Mouse (Mus musculus) forebrain, embryonic 12.5 days (tissue): Measurements from ENCODE around the gene Csrnp2. TPM values are rescaled to one million over a fixed set of nuclear protein-coding genes. Genes with fewer than 3 reads are reported as not detected.
A peak's percentile ranks its signal among the peaks of the same experiment; 100 is the strongest.
"Not testable (repeated sequence)": the region's sequence is repeated elsewhere in the genome, so short reads cannot be mapped to it uniquely, and the experiment has no call there.

Experiments used
- ATAC-seq: fragments of 200-750 bp; cut with Nextera tagmentation; 2 replicates; pipeline ENCODE4 v1.8.0; 2017; ENCODE audit warnings: moderate TSS enrichment; ENCODE audit not compliant: low FRiP score
- H3K27ac ChIP-seq: fragments of 300-500 bp; sonication (generic); 2 replicates; pipeline ENCODE4 v1.5.1; 2016; ENCODE audit warnings: mild to moderate bottlenecking
- H3K27me3 ChIP-seq: fragments of 300-500 bp; sonication (generic); 2 replicates; pipeline ENCODE4 v1.6.1; 2016; ENCODE audit warnings: mild to moderate bottlenecking
- H3K36me3 ChIP-seq: fragments of 300-500 bp; sonication (generic); replicated peaks from 2 replicates; pipeline ENCODE4 v1.6.1; 2016; ENCODE audit warnings: mild to moderate bottlenecking
- H3K4me1 ChIP-seq: fragments of 300-500 bp; sonication (generic); 2 replicates; pipeline ENCODE4 v1.6.1; 2016
- H3K4me2 ChIP-seq: fragments of 300-500 bp; sonication (generic); 2 replicates; pipeline ENCODE4 v1.6.1; 2016; ENCODE audit warnings: mild to moderate bottlenecking, moderate library complexity
- H3K4me3 ChIP-seq: fragments of 300-500 bp; sonication (generic); replicated peaks from 2 replicates; pipeline ENCODE4 v1.5.1; 2016; ENCODE audit warnings: mild to moderate bottlenecking
- H3K9ac ChIP-seq: fragments of 300-500 bp; sonication (generic); 2 replicates; pipeline ENCODE4 v1.6.1; 2016; ENCODE audit warnings: mild to moderate bottlenecking
- H3K9me3 ChIP-seq: fragments of 300-500 bp; sonication (generic); 2 replicates; pipeline ENCODE4 v1.6.1; 2016
- WGBS: fragments of 180-500 bp; shearing (Covaris S2); methylation state at CpG from one replicate; pipeline ENCODE4 v1.1.7; 2016; 5-methylcytosine and 5-hydroxymethylcytosine counted together
- polyA plus RNA-seq: library from polyadenylated mRNA; unstranded; fragments of >200 nt; fragmentation: Nextera tagmentation; extraction: Ambion mirVana; gene quantifications from 2 replicates; pipeline ENCODE4 v1.2.1, GENCODE M21; 2016

Csrnp2 gene
- polyA plus RNA-seq: 36.4 and 37.0 TPM in 2 replicates

DNA sequence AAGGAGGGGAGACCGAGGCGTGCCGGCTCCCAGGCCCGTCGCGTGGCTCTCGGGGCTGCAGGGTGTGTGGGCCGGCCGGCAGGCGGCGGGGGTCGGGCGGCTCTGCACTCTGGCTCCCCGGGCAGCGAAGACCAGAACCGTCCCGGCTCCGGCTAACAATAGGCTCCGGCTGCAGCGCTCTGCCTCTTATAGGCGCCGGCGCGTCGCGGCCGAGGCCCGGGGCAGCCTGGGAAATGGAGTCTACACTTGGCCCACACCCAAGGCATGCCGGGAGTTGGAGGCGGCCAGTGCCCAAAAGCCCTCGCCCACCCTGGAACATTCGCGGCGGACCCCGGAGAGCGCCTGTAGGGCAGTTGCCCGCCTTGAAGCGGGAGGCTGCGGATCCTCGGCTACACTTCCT lies at the start of gene Csrnp2:
Gene Csrnp2 (minus strand): TSS at position 387 of the 400 bp plus-strand sequence.
- Histone ChIP-seq H3K27me3 (no peaks in the 10 kb centered on the region), H3K9me3 (no peaks in the 10 kb centered on the region), H3K36me3 (no peaks in the 10 kb centered on the region), H3K4me2 (peak within 1 kb of the TSS; percentile 79), H3K4me3 (peak within 1 kb of the TSS; percentile 81), H3K9ac (peak within 1 kb of the TSS; percentile 97), H3K27ac (peak within 1 kb of the TSS; percentile 98), H3K4me1 (peaks cover 40% of the 10 kb centered on the region)
- peak; percentile 98 for ATAC-seq
- 0% methylated on average over 40 of the region's 40 CpGs for WGBS

DNA sequence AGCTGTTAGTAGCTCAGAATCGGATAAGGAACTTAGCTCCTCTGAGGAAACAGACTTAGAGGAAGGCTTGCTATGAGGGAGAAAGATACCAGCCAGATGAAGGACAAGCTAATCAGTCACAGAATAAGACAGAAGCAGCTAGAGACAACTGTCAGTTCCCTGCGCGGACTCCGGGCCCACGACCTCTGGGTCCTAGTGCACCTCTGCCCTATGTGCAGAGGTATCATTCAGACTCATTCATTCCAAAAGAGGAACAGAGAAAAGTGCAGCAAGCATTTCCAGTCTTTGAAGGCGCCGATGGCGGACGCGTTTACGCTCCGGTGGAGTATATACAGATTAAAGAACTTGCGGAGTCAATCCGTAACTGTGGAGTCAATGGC lies 48.4 kb upstream of the Csrnp2 start:
- WGBS: 95% methylated on average over 14 of the region's 14 CpGs
- not testable (repeated sequence) for H3K4me2 ChIP-seq

DNA sequence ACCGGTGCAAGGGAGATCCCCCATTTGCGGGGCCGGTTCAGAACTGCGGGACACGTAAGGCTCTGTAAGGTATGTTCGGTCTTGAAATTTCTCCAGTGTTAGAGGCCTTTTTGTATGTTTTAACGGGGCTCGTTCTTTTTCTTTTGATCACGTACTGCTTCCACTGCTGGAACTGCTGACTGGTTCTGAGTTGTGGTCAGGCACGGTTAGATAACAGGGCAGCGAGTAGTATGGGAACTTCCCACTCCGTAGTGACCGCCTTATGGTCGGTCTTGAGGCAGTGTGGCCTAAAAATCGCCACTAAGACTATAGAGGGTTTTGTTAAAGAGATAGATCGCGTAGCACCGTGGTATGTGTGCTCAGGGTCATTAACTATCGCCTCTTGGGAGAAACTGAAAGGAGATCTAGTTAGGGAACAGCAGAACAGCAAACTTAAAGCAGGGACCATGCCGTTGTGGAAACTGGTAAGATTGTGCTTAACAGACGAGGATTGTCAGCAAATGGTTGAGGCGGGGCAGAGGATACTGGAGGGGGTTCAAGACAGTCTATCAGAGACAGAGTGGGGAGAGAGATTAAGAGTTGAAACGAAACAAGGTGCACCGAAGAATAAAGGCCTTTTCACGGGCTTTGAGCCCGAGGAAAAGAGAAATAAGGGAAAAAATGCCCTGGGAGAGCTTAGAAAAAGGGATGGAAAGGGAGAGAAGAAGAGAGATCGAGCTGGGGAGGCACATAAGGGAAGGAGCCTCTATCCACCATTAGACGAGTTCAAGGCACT lies 47.8 kb upstream of the Csrnp2 start:
- H3K9ac ChIP-seq, ATAC-seq, H3K9me3 ChIP-seq, H3K27ac ChIP-seq, H3K4me1 ChIP-seq, H3K4me2 ChIP-seq, H3K27me3 ChIP-seq, H3K4me3 ChIP-seq: not testable (repeated sequence)
- WGBS: 96% methylated on average over 28 of the region's 28 CpGs
- H3K36me3 ChIP-seq: peaks cover 45% of the 10 kb centered on the region

More for the DNA sequence above, 48.4 kb upstream of the Csrnp2 start:
- H3K4me3 ChIP-seq, H3K9me3 ChIP-seq, H3K4me1 ChIP-seq, H3K9ac ChIP-seq, H3K27me3 ChIP-seq, ATAC-seq, H3K27ac ChIP-seq: not testable (repeated sequence)
- peaks cover 51% of the 10 kb centered on the region for H3K36me3 ChIP-seq

DNA sequence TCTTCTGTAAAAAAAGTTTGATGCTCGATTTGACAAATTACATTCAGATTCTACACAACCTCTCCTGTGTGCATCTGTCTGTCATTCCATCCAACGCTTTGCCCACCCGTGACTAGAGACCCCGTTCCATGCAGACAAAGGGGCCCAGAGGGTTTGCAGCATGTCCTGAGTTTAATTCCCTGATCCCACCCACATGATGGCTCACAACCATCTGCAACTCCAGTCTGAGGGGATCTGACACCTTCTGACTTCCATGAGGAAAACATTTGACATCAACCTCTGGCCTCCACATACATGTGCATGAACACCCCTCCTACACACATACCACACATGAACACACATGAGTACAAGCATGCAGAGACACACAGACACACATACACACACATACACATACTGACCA lies 46.1 kb upstream of the Csrnp2 start:
- 94% methylated on average over 4 of the region's 4 CpGs for WGBS
- Histone ChIP-seq H3K4me2 (no peak overlapping the region), H3K4me3 (no peak overlapping the region), H3K36me3 (peaks cover 39% of the 10 kb centered on the region), H3K4me1 (no peaks in the 10 kb centered on the region), H3K9ac (no peak overlapping the region), H3K27ac (no peak overlapping the region), H3K9me3 (peaks cover 7% of the 10 kb centered on the region), H3K27me3 (no peaks in the 10 kb centered on the region)
- no peak for ATAC-seq

- not testable (repeated sequence) for H3K9me3 ChIP-seq, H3K9ac ChIP-seq, H3K4me3 ChIP-seq, ATAC-seq, H3K4me1 ChIP-seq, H3K4me2 ChIP-seq, H3K27me3 ChIP-seq, H3K27ac ChIP-seq
- WGBS: 93% methylated on average over 1 of the region's 1 CpGs
- H3K36me3 ChIP-seq: peaks cover 39% of the 10 kb centered on the region
These were observed 45.7 kb upstream of the Csrnp2 start for GRCm38 (mm10) chr15:100541001-100541400.

GRCm38 (mm10) chr15:100539411-100539810 lies 44.1 kb upstream of the Csrnp2 start:
- no peak overlapping the region for H3K4me3 ChIP-seq

GRCm38 (mm10) chr15:100537913-100538312 lies 42.6 kb upstream of the Csrnp2 start:
- Histone ChIP-seq H3K36me3 (peaks cover 35% of the 10 kb centered on the region), H3K27me3 (no peaks in the 10 kb centered on the region)
- no peak for ATAC-seq

More at GRCm38 (mm10) chr15:100539411-100539810, 44.1 kb upstream of the Csrnp2 start:
- H3K27ac ChIP-seq: no peak overlapping the region
- no peak for ATAC-seq
- H3K36me3 ChIP-seq: peaks cover 46% of the 10 kb centered on the region
- no peak overlapping the region for H3K4me2 ChIP-seq
- H3K9ac ChIP-seq: no peak overlapping the region
- H3K9me3 ChIP-seq: 0 out of 2 replicates have a peak, but pooled peaks cover 2% of the 10 kb centered on the region
- WGBS: 93% methylated on average over 9 of the region's 9 CpGs
- H3K4me1 ChIP-seq: no peaks in the 10 kb centered on the region
- H3K27me3 ChIP-seq: no peaks in the 10 kb centered on the region

DNA sequence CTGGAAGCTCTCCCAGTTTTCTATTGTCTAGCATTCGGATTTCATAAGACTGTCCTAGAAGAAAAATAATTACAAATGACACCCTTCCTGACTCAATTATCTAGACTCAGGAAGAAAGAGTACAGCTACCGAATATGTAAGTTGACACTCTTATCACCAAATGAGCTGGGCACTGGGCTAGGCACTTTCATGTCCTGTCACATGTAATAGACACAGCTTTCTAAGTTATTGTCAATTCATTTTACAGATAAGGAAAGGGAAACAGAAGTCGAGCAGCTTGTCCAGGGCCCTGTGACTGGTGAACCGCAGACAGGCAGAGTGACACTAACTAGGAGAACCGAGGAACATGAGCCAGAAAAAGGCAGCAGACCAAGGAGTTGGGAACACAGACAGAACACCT lies 32.6 kb upstream of the Csrnp2 start:
- H3K27me3 ChIP-seq: no peaks in the 10 kb centered on the region
- H3K9ac ChIP-seq: no peak overlapping the region
- ATAC-seq: no peak
- H3K9me3 ChIP-seq: no peaks in the 10 kb centered on the region
- H3K27ac ChIP-seq: no peak overlapping the region
- 91% methylated on average over 5 of the region's 5 CpGs for WGBS
- peaks cover 12% of the 10 kb centered on the region for H3K36me3 ChIP-seq
- H3K4me3 ChIP-seq: no peak overlapping the region
- no peaks in the 10 kb centered on the region for H3K4me1 ChIP-seq
- H3K4me2 ChIP-seq: no peak overlapping the region

More at GRCm38 (mm10) chr15:100537913-100538312, 42.6 kb upstream of the Csrnp2 start:
- WGBS: 92% methylated on average over 6 of the region's 6 CpGs
- H3K4me3 ChIP-seq: no peak overlapping the region
- H3K9me3 ChIP-seq: 0 out of 2 replicates have a peak, but pooled peaks cover 2% of the 10 kb centered on the region
- H3K4me2 ChIP-seq: no peak overlapping the region
- H3K27ac ChIP-seq: no peak overlapping the region
- no peaks in the 10 kb centered on the region for H3K4me1 ChIP-seq
- no peak overlapping the region for H3K9ac ChIP-seq

- ATAC-seq: no peak
- WGBS: 94% methylated on average over 14 of the region's 14 CpGs
- no peak overlapping the region for H3K9ac ChIP-seq
- H3K27me3 ChIP-seq: no peaks in the 10 kb centered on the region
- H3K4me1 ChIP-seq: no peaks in the 10 kb centered on the region
- peaks cover 29% of the 10 kb centered on the region for H3K36me3 ChIP-seq
- no peak overlapping the region for H3K4me2 ChIP-seq
- H3K27ac ChIP-seq: no peak overlapping the region
- no peaks in the 10 kb centered on the region for H3K9me3 ChIP-seq
- no peak overlapping the region for H3K4me3 ChIP-seq
These were observed 30.1 kb upstream of the Csrnp2 start for GRCm38 (mm10) chr15:100525405-100525804.

GRCm38 (mm10) chr15:100520306-100520705 lies 25.0 kb upstream of the Csrnp2 start:
- peaks cover 65% of the 10 kb centered on the region for H3K36me3 ChIP-seq
- H3K27me3 ChIP-seq: no peaks in the 10 kb centered on the region
- no peak overlapping the region for H3K9ac ChIP-seq
- H3K4me2 ChIP-seq: no peak overlapping the region
- no peak overlapping the region for H3K4me3 ChIP-seq
- H3K27ac ChIP-seq: no peak overlapping the region
- 93% methylated on average over 14 of the region's 14 CpGs for WGBS
- no peak for ATAC-seq
- H3K4me1 ChIP-seq: no peaks in the 10 kb centered on the region
- no peaks in the 10 kb centered on the region for H3K9me3 ChIP-seq

- Histone ChIP-seq H3K9ac (no peak overlapping the region), H3K27me3 (no peaks in the 10 kb centered on the region), H3K4me3 (no peak overlapping the region), H3K36me3 (peaks cover 81% of the 10 kb centered on the region), H3K4me2 (no peak overlapping the region), H3K27ac (no peak overlapping the region), H3K4me1 (no peaks in the 10 kb centered on the region), H3K9me3 (no peaks in the 10 kb centered on the region)
- 82% methylated on average over 2 of the region's 2 CpGs for WGBS
- no peak for ATAC-seq
These were observed 19.8 kb upstream of the Csrnp2 start for GRCm38 (mm10) chr15:100515121-100515520.

DNA sequence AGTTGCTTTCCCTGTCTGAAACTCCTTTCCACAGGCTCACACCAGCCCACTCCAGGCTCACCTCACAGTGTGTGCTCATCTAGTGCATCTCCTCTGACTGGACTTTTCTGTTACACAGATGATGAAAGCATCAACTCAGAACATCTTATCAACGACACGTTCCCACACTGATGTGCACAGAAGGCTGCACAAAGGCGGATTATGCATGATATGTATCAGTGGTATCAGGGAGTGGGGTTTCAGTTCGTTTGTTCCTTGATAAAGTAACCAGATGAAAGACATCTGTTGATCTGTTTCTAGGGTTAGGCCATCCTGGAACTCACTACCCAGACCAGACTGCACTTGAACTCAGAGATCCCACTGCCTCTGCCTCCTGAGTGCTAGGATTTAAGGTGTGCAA lies 18.1 kb upstream of the Csrnp2 start:
- no peaks in the 10 kb centered on the region for H3K9me3 ChIP-seq
- H3K4me3 ChIP-seq: no peak overlapping the region
- peaks cover 82% of the 10 kb centered on the region for H3K36me3 ChIP-seq
- H3K27ac ChIP-seq: no peak overlapping the region
- WGBS: 91% methylated on average over 4 of the region's 4 CpGs
- no peaks in the 10 kb centered on the region for H3K27me3 ChIP-seq
- no peak overlapping the region for H3K9ac ChIP-seq
- H3K4me1 ChIP-seq: no peaks in the 10 kb centered on the region
- H3K4me2 ChIP-seq: no peak overlapping the region
- ATAC-seq: no peak

- no peak for ATAC-seq
- Histone ChIP-seq H3K27me3 (no peaks in the 10 kb centered on the region), H3K36me3 (peaks cover 76% of the 10 kb centered on the region), H3K9me3 (no peaks in the 10 kb centered on the region), H3K4me1 (no peaks in the 10 kb centered on the region), H3K4me3 (no peak overlapping the region), H3K9ac (no peak overlapping the region), H3K27ac (no peak overlapping the region), H3K4me2 (no peak overlapping the region)
- WGBS: 97% methylated on average over 11 of the region's 11 CpGs
These were observed 14.8 kb upstream of the Csrnp2 start for GRCm38 (mm10) chr15:100510072-100510471.
